Mouse (Mus musculus) gastrocnemius, postnatal 36 days (tissue): ENCODE results near the gene Pkd1l2. TPM values are rescaled to one million over a fixed set of nuclear protein-coding genes. Genes with fewer than 3 reads are reported as not detected.

Experiments
- DNase-seq, 2 experiments: peaks; one replicate each; pipeline ENCODE4 v3.0.0; 2022
- intact Hi-C: fragments of 180-260 bp; cut with DNase I; formaldehyde crosslinking; loops from one replicate; pipeline ENCODE4 v1.15.1; 2025
- total RNA-seq, 2 experiments: library from RNA; stranded (reverse); gene quantifications; 2 replicates each; pipeline ENCODE4 v1.2.3; 2021

Pkd1l2 gene
- total RNA-seq, 2 experiments from 2014 or later: 0.13 to 0.15 TPM

GRCm38 (mm10) chr8:117043584-117043983, 38.7 kb downstream of the Pkd1l2 start:
- no peak for DNase-seq
- intact Hi-C loops: no loop called here

- no peak for DNase-seq
- intact Hi-C loops: no loop called here
Measured at GRCm38 (mm10) chr8:117039843-117040242, 42.4 kb downstream of the Pkd1l2 start.

GRCm38 (mm10) chr8:117037374-117037935, 44.8 kb downstream of the Pkd1l2 start:
- no peak for DNase-seq
- intact Hi-C loops: no loop called here

GRCm38 (mm10) chr8:117033393-117033792, 48.9 kb downstream of the Pkd1l2 start:
- intact Hi-C loops: no loop called here
- no peak for DNase-seq

GRCm38 (mm10) chr8:117032609-117033008, 49.6 kb downstream of the Pkd1l2 start:
- DNase-seq: no peak
- intact Hi-C loops: no loop called here

- no peak for DNase-seq
- intact Hi-C loops: no loop called here
Measured at GRCm38 (mm10) chr8:117031476-117031875, 50.8 kb downstream of the Pkd1l2 start.

GRCm38 (mm10) chr8:117028686-117029085, 53.6 kb downstream of the Pkd1l2 start:
- intact Hi-C loops: no loop called here
- no peak for DNase-seq

- DNase-seq: no peak
- intact Hi-C loops: no loop called here
Measured at GRCm38 (mm10) chr8:117027601-117028000, 54.6 kb downstream of the Pkd1l2 start.

GRCm38 (mm10) chr8:117022297-117022993, 59.8 kb downstream of the Pkd1l2 start:
- intact Hi-C loops: no loop called here
- DNase-seq: no peak

- DNase-seq: no peak
- intact Hi-C loops: no loop called here
Measured at GRCm38 (mm10) chr8:117019323-117020275, 62.6 kb downstream of the Pkd1l2 start.

GRCm38 (mm10) chr8:117017896-117018295, 64.4 kb downstream of the Pkd1l2 start:
- intact Hi-C loops: no loop called here

GRCm38 (mm10) chr8:117017006-117017405, 65.2 kb downstream of the Pkd1l2 start:
- intact Hi-C loops: no loop called here
- no peak for DNase-seq

More at GRCm38 (mm10) chr8:117017896-117018295, 64.4 kb downstream of the Pkd1l2 start:
- DNase-seq: no peak

- intact Hi-C loops: no loop called here
- DNase-seq: no peak
Measured at GRCm38 (mm10) chr8:117015670-117016069, 66.6 kb downstream of the Pkd1l2 start.

- no peak for DNase-seq
- intact Hi-C loops: no loop called here
Measured at GRCm38 (mm10) chr8:117011366-117011765, 70.9 kb downstream of the Pkd1l2 start.

- intact Hi-C loops: no loop called here
- DNase-seq: no peak
Measured at GRCm38 (mm10) chr8:116994016-116994716, 88.1 kb downstream of the Pkd1l2 start.

GRCm38 (mm10) chr8:116993095-116993867, 89.0 kb downstream of the Pkd1l2 start, which contains the start of gene Gcsh:
Gene Gcsh (minus strand): TSS chr8:116993537.
- intact Hi-C loops: no loop called here
- DNase-seq: peak; percentile 97 to 100

- intact Hi-C loops: no loop called here
- DNase-seq: no peak
Measured at GRCm38 (mm10) chr8:116992176-116992971, 89.9 kb downstream of the Pkd1l2 start.

GRCm38 (mm10) chr8:116991241-116991640, 91.0 kb downstream of the Pkd1l2 start:
- DNase-seq: no peak
- intact Hi-C loops: no loop called here

GRCm38 (mm10) chr8:116989842-116990241, 92.4 kb downstream of the Pkd1l2 start:
- intact Hi-C loops: no loop called here
- DNase-seq: no peak
